Mouse (Mus musculus) CH12.LX (cell line): ENCODE results near the gene Zfp212.

Experiments used
- CTCF ChIP-seq, 2 experiments: IDR thresholded peaks in 1 of 2; conservative IDR thresholded peaks in 1 of 2; 2 replicates each; pipeline ENCODE4 v1.5.1; 2011 to 2012; ENCODE audit warnings: low read depth in 2 of 2, low read length in 2 of 2, improper control_type of control experiment in 1 of 2, inconsistent platforms in 1 of 2, mild to moderate bottlenecking in 1 of 2, moderate library complexity in 1 of 2
- MAX ChIP-seq: IDR thresholded peaks from 2 replicates; pipeline ENCODE4 v1.6.1; 2011; ENCODE audit warnings: low read length, improper control_type of control experiment
- TBP ChIP-seq: conservative IDR thresholded peaks from 2 replicates; pipeline ENCODE4 v1.6.1; 2011; ENCODE audit warnings: low read depth, low read length, improper control_type of control experiment

GRCm38 (mm10) chr6:47911650-47912049 is 8.6 kb upstream of the Zfp212 start:
- no peak for TF ChIP-seq TBP
- TF ChIP-seq CTCF (conservative IDR thresholded peaks at IDR 0.05 in 1 of 2, IDR thresholded peaks at IDR 0.05 in 1 of 2; ENCODE audit: low read depth in 2 of 2, low read length in 2 of 2) = no peak
- TF ChIP-seq MAX = no peak
